Mouse (Mus musculus) adrenal gland (tissue): Measurements from ENCODE around the gene 1700001F09Rik.
"Not testable (repeated sequence)": the region's sequence is repeated elsewhere in the genome, so short reads cannot be mapped to it uniquely, and the experiment has no call there.

Experiments
- intact Hi-C: fragments of 180-260 bp; cut with DNase I; formaldehyde crosslinking; loops from one replicate; pipeline ENCODE4 v1.15.1; 2025
- long read RNA-seq, 2 experiments: library from polyadenylated mRNA; unstranded; transcript quantifications; one replicate each; pipeline ENCODE4 v2.0.0; 2020; ENCODE audit warnings: borderline replicate concordance in 1 of 2; ENCODE audit not compliant: insufficient replicate concordance in 1 of 2

Gene 1700001F09Rik
- long read RNA-seq, experiment 1, result 0 reads
- long read RNA-seq, experiment 2, result 0 reads

DNA sequence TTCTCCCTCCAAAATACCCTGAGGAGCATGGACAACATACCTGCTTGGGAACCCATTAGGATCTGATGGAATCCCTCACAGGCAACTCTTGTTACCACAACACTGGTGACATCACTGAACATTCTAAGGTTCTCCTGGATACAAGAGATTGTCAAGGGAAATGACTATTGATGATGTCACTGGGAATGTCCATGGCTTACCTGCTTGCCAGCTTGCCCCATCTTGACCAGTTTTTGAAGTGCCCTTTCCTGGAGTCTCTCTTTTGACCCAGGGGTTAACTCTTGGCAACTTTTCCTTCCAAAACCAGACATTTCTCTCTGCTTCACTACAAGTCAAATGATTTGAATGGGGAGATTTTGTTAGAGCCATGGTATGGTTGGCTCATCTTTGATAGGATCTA lies at the start of gene 1700001F09Rik:
1700001F09Rik (minus strand) TSS at position 101 of the 400 bp plus-strand sequence.
- intact Hi-C loops, result not testable (repeated sequence)

DNA sequence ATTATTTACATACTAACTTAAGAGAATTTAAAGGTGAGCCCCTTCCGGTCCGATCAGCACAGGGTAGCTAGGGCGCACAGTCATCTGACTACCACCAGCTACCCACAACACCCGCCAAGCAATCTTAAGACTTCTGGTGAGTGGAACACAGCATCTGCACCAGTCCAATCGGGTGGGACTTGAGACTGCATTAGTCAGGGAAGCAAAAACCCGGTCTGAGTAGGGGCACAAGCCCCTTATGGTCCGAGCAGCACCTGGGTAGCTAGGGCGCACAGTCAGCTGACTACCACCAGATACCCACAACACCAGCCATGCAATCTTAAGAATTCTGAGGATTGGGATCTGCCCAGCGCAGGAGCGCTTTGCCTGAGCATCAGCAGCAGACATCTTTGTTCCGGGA lies 14.1 kb upstream of the 1700001F09Rik start:
- intact Hi-C loops, result not testable (repeated sequence)

DNA sequence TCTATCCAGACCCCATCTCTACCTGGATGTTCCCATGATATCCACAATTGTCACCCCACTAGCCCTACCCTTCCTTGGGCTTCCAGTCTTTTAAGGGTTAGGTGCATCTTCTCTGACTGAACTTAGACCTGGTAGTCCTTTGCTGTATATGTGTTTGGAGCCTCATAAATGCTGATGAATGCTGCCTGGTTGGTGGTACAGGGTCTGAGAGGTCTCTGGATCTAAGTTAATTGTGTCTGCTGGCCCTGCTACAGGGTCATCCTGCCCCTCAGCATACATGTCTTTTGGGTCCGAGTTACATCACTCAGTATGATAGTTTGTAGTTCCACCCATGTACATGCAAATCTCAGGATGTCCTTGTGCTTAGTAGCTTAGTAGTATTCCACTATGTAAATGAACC lies 11.6 kb upstream of the 1700001F09Rik start:
- intact Hi-C loops, result not testable (repeated sequence)

DNA sequence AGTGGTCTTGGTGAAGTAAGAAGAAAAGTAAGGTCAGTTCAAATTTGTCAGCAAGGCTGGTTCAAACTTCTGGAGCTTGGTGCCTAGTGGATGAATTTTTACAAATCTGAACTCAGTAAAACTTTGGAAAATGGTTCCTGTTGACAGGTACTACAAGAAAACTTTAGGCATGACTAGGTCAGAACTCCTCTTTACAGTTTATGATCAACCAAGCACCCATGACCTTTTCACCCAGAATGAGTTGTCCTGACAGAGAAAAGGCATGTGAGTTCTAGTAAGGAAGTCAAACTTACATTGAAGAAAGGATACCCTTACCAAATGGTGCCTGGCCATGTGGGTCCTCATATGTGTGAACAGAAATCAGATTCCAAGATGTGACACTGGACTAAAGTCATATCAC lies 9.9 kb upstream of the 1700001F09Rik start:
- intact Hi-C loops, result not testable (repeated sequence)

DNA sequence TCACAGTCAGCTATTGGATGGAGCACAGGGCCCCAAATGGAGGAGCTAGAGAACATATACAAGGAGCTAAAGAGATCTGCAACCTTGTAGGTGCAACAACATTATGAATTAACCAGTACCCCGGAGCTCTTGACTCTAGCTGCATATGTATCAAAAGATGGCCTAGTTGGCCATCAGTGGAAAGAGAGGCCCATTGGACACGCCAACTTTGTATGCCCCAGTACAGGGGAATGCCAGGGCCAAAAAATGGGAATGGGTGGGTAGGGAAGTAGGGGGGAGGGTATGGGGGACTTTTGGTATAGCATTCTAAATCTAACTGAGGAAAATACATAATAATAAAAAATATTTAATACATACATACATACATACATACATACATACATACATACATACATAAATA lies 5.3 kb upstream of the 1700001F09Rik start:
- intact Hi-C loops, result not testable (repeated sequence)

DNA sequence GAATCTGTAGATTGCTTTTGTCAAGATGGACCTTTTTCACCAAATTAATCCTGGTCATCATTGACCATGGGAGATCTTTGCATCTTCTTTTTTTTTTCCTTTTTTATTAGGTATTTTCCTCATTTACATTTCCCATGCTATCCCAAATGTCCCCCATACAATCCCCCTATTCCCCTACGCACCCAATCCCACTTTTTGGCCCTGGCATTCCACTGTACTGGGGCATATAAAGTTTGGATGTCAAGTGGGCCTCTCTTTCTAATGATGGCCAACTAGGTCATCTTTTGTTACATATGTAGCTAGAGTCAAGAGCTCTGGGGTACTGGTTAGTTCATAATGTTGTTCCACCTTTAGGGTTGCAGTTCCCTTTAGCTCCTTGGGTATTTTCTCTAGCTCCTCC lies 10.0 kb downstream of the 1700001F09Rik start:
- intact Hi-C loops, result not testable (repeated sequence)

DNA sequence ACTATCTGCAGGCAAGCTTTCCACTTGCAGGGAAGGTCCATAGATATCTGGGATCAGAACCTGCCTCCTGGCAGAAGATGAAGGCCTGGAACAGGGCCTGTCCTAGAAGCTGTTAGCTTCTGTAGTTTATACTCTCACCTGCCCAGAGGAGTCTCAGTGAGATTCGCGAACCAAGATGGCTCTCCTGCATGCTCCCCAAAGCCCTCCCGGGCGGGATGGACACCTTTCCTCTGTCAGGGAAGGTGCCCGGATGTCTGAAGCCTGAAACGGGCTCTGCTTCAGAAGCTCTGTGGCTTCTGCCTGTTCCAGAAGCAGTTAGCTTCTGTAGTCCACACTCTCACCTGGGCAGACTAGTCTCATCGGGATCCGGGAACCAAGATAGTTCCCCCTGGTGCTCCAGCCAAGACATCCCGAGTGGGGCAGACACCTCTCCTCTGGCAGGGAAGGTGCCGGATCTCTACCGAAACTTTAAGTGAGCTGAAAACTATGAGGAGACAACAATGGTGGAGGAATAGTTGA lies 16.2 kb downstream of the 1700001F09Rik start:
- intact Hi-C loops, result not testable (repeated sequence)

DNA sequence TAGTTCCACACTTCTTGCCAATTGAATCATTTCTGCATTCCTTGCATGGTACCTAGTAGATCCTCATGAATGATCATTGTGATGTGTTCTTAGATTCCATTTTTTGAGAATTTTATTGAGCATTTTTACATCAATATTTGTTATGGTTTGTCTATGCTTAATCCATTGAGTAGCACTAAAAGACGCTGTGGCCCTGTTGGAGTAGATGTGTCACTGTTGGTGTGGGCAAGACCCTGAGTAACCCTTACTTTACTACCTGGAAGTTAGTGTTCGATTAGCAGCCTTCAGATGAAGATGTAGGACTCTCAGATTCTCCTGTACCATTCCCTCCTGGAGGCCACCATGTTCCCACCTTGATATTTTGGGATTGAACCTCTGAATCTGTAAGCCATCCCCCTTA lies 19.0 kb downstream of the 1700001F09Rik start:
- intact Hi-C loops, result not testable (repeated sequence)

DNA sequence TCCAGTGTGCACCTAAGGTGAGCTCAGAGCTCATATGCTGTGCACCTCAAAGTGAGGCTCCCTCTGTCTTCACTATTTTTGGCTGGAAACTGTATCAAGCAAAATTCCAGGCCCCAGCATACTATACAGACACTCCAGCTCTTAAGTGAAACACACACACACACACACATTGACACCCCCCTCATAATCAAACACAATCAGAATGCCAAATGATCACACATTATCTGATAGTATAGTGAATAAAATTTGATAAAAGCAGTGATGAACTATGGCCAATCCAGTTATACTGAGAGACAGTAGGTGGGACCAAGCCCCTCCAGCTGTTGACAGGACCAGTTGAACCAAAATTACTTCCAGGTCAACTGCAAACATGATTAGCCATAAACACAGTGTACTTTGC lies 28.1 kb downstream of the 1700001F09Rik start:
- intact Hi-C loops, result not testable (repeated sequence)

DNA sequence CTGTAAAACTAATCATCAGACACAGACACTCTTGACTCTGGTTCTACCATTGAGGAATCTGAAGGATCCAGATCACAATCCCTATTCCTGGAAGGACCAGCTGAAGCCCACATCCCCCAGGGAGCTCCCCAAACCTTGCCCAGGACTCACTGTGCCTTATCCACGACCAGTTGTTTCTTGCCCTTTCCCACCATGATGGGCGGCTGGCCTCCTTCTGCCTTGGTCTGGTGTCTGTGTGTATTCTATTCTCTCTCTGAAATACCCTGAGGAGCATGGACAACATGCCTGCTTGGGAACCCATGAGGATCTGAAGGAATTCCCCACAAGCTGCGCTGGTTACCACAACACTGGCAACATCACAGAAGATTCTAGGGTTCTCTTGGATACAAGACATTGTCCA lies 54.1 kb downstream of the 1700001F09Rik start, which contains the start of gene Gm8127:
Gm8127 (minus strand) TSS at position 330 of the 400 bp plus-strand sequence.
- intact Hi-C loops, result not testable (repeated sequence)
